Mouse (Mus musculus): Measurements from ENCODE around the gene Gm12248. TPM values are rescaled to one million over a fixed set of nuclear protein-coding genes. Genes with fewer than 3 reads are reported as not detected.

Gene Gm12248
- polyA plus RNA-seq, 1 experiment from 2014 or later = not detected

GRCm38 (mm10) chr11:58024271-58024670, 68.7 kb downstream of the Gm12248 start:
- H3K4me2 ChIP-seq (ENCODE audit: low read depth, low read length, severe bottlenecking) = no peak overlapping the region
- no peak for ATAC-seq (replicated peaks; ENCODE audit: low FRiP score)
- no peak overlapping the region for H3K9ac ChIP-seq (ENCODE audit: low read length)
- no peaks in the 10 kb centered on the region for H3K36me3 ChIP-seq (ENCODE audit: control insufficient read depth, insufficient read depth, low read length)
- no peak overlapping the region for H3K27ac ChIP-seq (ENCODE audit: low read depth, low read length)
- no peaks in the 10 kb centered on the region for H3K4me1 ChIP-seq (replicated peaks; ENCODE audit: control insufficient read depth, insufficient read depth, low read length)
- H3K27me3 ChIP-seq (ENCODE audit: control insufficient read depth, insufficient read depth, low read length) = no peaks in the 10 kb centered on the region
- DNase-seq (ENCODE audit: low spot score) = no peak
- no peaks in the 10 kb centered on the region for H3K9me3 ChIP-seq (ENCODE audit: control insufficient read depth, low read length)
- 92% methylated on average over 1 of the region's 1 CpGs for WGBS
- H3K4me3 ChIP-seq (ENCODE audit: low read depth, low read length) = no peak overlapping the region

GRCm38 (mm10) chr11:58021618-58022017, 71.3 kb downstream of the Gm12248 start:
- no peak for DNase-seq (ENCODE audit: low spot score)
- H3K4me1 ChIP-seq (replicated peaks; ENCODE audit: control insufficient read depth, insufficient read depth, low read length) = no peaks in the 10 kb centered on the region
- H3K4me3 ChIP-seq (ENCODE audit: low read depth, low read length) = no peak overlapping the region
- no peak overlapping the region for H3K27ac ChIP-seq (ENCODE audit: low read depth, low read length)
- WGBS = 72% methylated on average over 2 of the region's 2 CpGs
- H3K4me2 ChIP-seq (ENCODE audit: low read depth, low read length, severe bottlenecking) = no peak overlapping the region
- ATAC-seq (replicated peaks; ENCODE audit: low FRiP score) = no peak
- H3K27me3 ChIP-seq (ENCODE audit: control insufficient read depth, insufficient read depth, low read length) = no peaks in the 10 kb centered on the region
- H3K9me3 ChIP-seq (ENCODE audit: control insufficient read depth, low read length) = no peaks in the 10 kb centered on the region
- no peaks in the 10 kb centered on the region for H3K36me3 ChIP-seq (ENCODE audit: control insufficient read depth, insufficient read depth, low read length)
- no peak overlapping the region for H3K9ac ChIP-seq (ENCODE audit: low read length)

DNA sequence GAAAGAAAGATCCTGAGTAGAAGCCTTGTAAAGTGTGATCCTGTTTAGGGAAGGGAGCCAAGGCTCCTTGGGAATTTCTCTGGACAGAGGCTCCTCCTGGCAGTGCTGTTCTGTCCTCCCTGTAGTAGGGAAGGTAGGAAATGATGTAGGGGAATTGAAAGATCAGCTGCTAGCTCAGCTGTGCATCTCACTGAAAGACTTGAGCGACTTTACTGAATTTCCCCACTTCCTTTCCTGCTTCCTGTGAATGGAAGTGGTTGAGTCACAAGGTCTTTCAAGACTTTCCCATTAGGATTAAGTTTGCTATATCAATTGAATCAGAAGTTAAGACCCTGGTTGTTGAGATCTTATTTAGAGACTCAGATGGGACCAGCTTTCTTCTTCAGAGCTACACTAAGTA, 71.8 kb downstream of the Gm12248 start:
- 83% methylated on average over 1 of the region's 1 CpGs for WGBS
- H3K36me3 ChIP-seq (ENCODE audit: control insufficient read depth, insufficient read depth, low read length) = no peaks in the 10 kb centered on the region
- H3K27ac ChIP-seq (ENCODE audit: low read depth, low read length) = no peak overlapping the region
- H3K4me2 ChIP-seq (ENCODE audit: low read depth, low read length, severe bottlenecking) = no peak overlapping the region
- no peak overlapping the region for H3K9ac ChIP-seq (ENCODE audit: low read length)
- no peaks in the 10 kb centered on the region for H3K4me1 ChIP-seq (replicated peaks; ENCODE audit: control insufficient read depth, insufficient read depth, low read length)
- no peak overlapping the region for H3K4me3 ChIP-seq (ENCODE audit: low read depth, low read length)
- no peaks in the 10 kb centered on the region for H3K9me3 ChIP-seq (ENCODE audit: control insufficient read depth, low read length)
- DNase-seq (ENCODE audit: low spot score) (no peak), ATAC-seq (replicated peaks; ENCODE audit: low FRiP score) (no peak)
- no peaks in the 10 kb centered on the region for H3K27me3 ChIP-seq (ENCODE audit: control insufficient read depth, insufficient read depth, low read length)

DNA sequence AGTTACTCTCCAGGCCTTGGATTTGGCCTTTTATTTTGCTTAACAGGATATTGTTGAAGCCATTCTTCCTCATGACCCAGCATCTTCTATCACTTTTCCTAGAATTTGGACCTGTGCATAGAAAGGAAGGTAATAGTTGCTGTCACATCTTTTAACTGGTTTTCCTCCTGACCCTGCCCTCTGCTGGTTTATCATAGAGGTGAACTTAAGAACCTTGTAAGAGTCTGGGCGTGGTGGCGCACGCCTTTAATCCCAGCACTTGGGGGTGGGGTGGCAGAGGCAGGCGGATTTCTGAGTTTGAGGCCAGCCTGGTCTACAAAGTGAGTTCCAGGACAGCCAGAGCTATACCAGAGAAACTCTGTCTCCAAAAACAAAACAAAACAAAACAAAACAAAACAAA, 74.2 kb downstream of the Gm12248 start:
- no peaks in the 10 kb centered on the region for H3K4me1 ChIP-seq (replicated peaks; ENCODE audit: control insufficient read depth, insufficient read depth, low read length)
- ATAC-seq (replicated peaks; ENCODE audit: low FRiP score) = no peak
- H3K36me3 ChIP-seq (ENCODE audit: control insufficient read depth, insufficient read depth, low read length) = no peaks in the 10 kb centered on the region
- no peak overlapping the region for H3K27ac ChIP-seq (ENCODE audit: low read depth, low read length)
- no peak for DNase-seq (ENCODE audit: low spot score)
- no peaks in the 10 kb centered on the region for H3K27me3 ChIP-seq (ENCODE audit: control insufficient read depth, insufficient read depth, low read length)
- WGBS = 97% methylated on average over 4 of the region's 4 CpGs
- no peaks in the 10 kb centered on the region for H3K9me3 ChIP-seq (ENCODE audit: control insufficient read depth, low read length)
- H3K4me3 ChIP-seq (ENCODE audit: low read depth, low read length) = no peak overlapping the region
- no peak overlapping the region for H3K9ac ChIP-seq (ENCODE audit: low read length)
- H3K4me2 ChIP-seq (ENCODE audit: low read depth, low read length, severe bottlenecking) = no peak overlapping the region

- Histone ChIP-seq H3K27me3 (ENCODE audit: control insufficient read depth, insufficient read depth, low read length) (no peaks in the 10 kb centered on the region), H3K36me3 (ENCODE audit: control insufficient read depth, insufficient read depth, low read length) (no peaks in the 10 kb centered on the region), H3K4me3 (ENCODE audit: low read depth, low read length) (no peak overlapping the region), H3K27ac (ENCODE audit: low read depth, low read length) (no peak overlapping the region), H3K4me2 (ENCODE audit: low read depth, low read length, severe bottlenecking) (no peak overlapping the region), H3K9me3 (ENCODE audit: control insufficient read depth, low read length) (no peaks in the 10 kb centered on the region), H3K9ac (ENCODE audit: low read length) (no peak overlapping the region), H3K4me1 (replicated peaks; ENCODE audit: control insufficient read depth, insufficient read depth, low read length) (no peaks in the 10 kb centered on the region)
- DNase-seq (ENCODE audit: low spot score) (no peak), ATAC-seq (replicated peaks; ENCODE audit: low FRiP score) (no peak)
- WGBS = 74% methylated on average over 2 of the region's 2 CpGs
Measured at GRCm38 (mm10) chr11:58018287-58018686, 74.6 kb downstream of the Gm12248 start.

GRCm38 (mm10) chr11:58017422-58017821, 75.5 kb downstream of the Gm12248 start:
- Histone ChIP-seq H3K27me3 (ENCODE audit: control insufficient read depth, insufficient read depth, low read length) (no peaks in the 10 kb centered on the region), H3K9ac (ENCODE audit: low read length) (no peak overlapping the region), H3K9me3 (ENCODE audit: control insufficient read depth, low read length) (no peaks in the 10 kb centered on the region), H3K27ac (ENCODE audit: low read depth, low read length) (no peak overlapping the region), H3K4me3 (ENCODE audit: low read depth, low read length) (no peak overlapping the region), H3K4me2 (ENCODE audit: low read depth, low read length, severe bottlenecking) (no peak overlapping the region), H3K36me3 (ENCODE audit: control insufficient read depth, insufficient read depth, low read length) (no peaks in the 10 kb centered on the region), H3K4me1 (replicated peaks; ENCODE audit: control insufficient read depth, insufficient read depth, low read length) (no peaks in the 10 kb centered on the region)
- 88% methylated on average over 1 of the region's 1 CpGs for WGBS
- ATAC-seq (replicated peaks; ENCODE audit: low FRiP score) (no peak), DNase-seq (ENCODE audit: low spot score) (no peak)

GRCm38 (mm10) chr11:58016371-58016770, 76.6 kb downstream of the Gm12248 start:
- 63% methylated on average over 3 of the region's 3 CpGs for WGBS
- Histone ChIP-seq H3K4me2 (ENCODE audit: low read depth, low read length, severe bottlenecking) (no peak overlapping the region), H3K9ac (ENCODE audit: low read length) (no peak overlapping the region), H3K27ac (ENCODE audit: low read depth, low read length) (no peak overlapping the region), H3K36me3 (ENCODE audit: control insufficient read depth, insufficient read depth, low read length) (no peaks in the 10 kb centered on the region), H3K4me1 (replicated peaks; ENCODE audit: control insufficient read depth, insufficient read depth, low read length) (no peaks in the 10 kb centered on the region), H3K27me3 (ENCODE audit: control insufficient read depth, insufficient read depth, low read length) (no peaks in the 10 kb centered on the region), H3K4me3 (ENCODE audit: low read depth, low read length) (no peak overlapping the region), H3K9me3 (ENCODE audit: control insufficient read depth, low read length) (no peaks in the 10 kb centered on the region)
- ATAC-seq (replicated peaks; ENCODE audit: low FRiP score) (no peak), DNase-seq (ENCODE audit: low spot score) (no peak)

GRCm38 (mm10) chr11:58015339-58015738, 77.6 kb downstream of the Gm12248 start:
- Histone ChIP-seq H3K27ac (ENCODE audit: low read depth, low read length) (no peak overlapping the region), H3K4me3 (ENCODE audit: low read depth, low read length) (no peak overlapping the region), H3K4me2 (ENCODE audit: low read depth, low read length, severe bottlenecking) (no peak overlapping the region), H3K9ac (ENCODE audit: low read length) (no peak overlapping the region), H3K4me1 (replicated peaks; ENCODE audit: control insufficient read depth, insufficient read depth, low read length) (peaks cover 3% of the 10 kb centered on the region; the same call in 1 of the 2 replicates), H3K9me3 (ENCODE audit: control insufficient read depth, low read length) (no peaks in the 10 kb centered on the region), H3K36me3 (ENCODE audit: control insufficient read depth, insufficient read depth, low read length) (no peaks in the 10 kb centered on the region), H3K27me3 (ENCODE audit: control insufficient read depth, insufficient read depth, low read length) (no peaks in the 10 kb centered on the region)
- whole genome bisulfite sequencing = 69% methylated on average over 2 of the region's 2 CpGs
- DNase-seq (ENCODE audit: low spot score) (no peak), ATAC-seq (replicated peaks; ENCODE audit: low FRiP score) (no peak)

DNA sequence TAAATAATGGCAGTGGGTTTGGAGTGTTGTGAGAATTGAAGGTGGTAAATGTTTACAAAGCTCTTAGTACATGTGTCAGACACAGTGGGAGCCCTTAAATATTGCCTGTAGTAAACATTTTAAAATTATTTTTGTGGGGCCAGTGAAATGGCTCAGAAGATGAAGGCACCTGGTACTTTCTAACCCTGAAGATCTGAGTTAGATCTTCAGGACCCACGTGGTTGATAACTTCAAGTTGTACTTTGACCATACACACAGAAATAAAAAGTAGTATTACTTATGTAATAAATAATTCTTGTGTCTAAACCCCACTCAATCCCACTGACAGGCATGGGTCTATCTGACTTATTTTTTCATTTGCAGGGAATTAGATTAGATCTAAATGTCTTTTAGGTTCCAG, 78.3 kb downstream of the Gm12248 start:
- peaks cover 3% of the 10 kb centered on the region; the same call in 1 of the 2 replicates for H3K4me1 ChIP-seq (replicated peaks; ENCODE audit: control insufficient read depth, insufficient read depth, low read length)
- ATAC-seq (replicated peaks; ENCODE audit: low FRiP score) = no peak
- H3K27ac ChIP-seq (ENCODE audit: low read depth, low read length) = no peak overlapping the region
- 78% methylated on average over 1 of the region's 1 CpGs for WGBS
- H3K36me3 ChIP-seq (ENCODE audit: control insufficient read depth, insufficient read depth, low read length) = no peaks in the 10 kb centered on the region
- H3K4me2 ChIP-seq (ENCODE audit: low read depth, low read length, severe bottlenecking) = no peak overlapping the region
- H3K9me3 ChIP-seq (ENCODE audit: control insufficient read depth, low read length) = no peaks in the 10 kb centered on the region
- no peak overlapping the region for H3K9ac ChIP-seq (ENCODE audit: low read length)
- DNase-seq (ENCODE audit: low spot score) = no peak
- no peak overlapping the region for H3K4me3 ChIP-seq (ENCODE audit: low read depth, low read length)
- H3K27me3 ChIP-seq (ENCODE audit: control insufficient read depth, insufficient read depth, low read length) = no peaks in the 10 kb centered on the region
